Mouse (Mus musculus): ENCODE measurements around the gene Map4.

- TF ChIP-seq POLR2A (IDR thresholded peaks at IDR 0.05; ENCODE audit: borderline replicate concordance, extremely low read depth, insufficient read depth, insufficient read length, poor library complexity, severe bottlenecking) (no peak), CTCF (IDR thresholded peaks at IDR 0.05; ENCODE audit: borderline replicate concordance, extremely low read depth, insufficient read depth, insufficient read length) (no peak)
Observed at GRCm38 (mm10) chr9:110132921-110133320, 201.7 kb downstream of the Map4 start.
